Mouse (Mus musculus) heart, embryonic 10.5 days (tissue): Measurements from ENCODE around the gene Ttll5. TPM values are rescaled to one million over a fixed set of nuclear protein-coding genes. Genes with fewer than 3 reads are reported as not detected.

Source experiments
- DNase-seq: peaks from one replicate; pipeline ENCODE4 v3.0.0-alpha.2; 2017; ENCODE audit warnings: low spot score
- H3K27ac ChIP-seq: fragments of 300-500 bp; sonication (generic); 2 replicates; pipeline ENCODE4 v1.5.1; 2016; ENCODE audit warnings: mild to moderate bottlenecking
- H3K27me3 ChIP-seq: fragments of 300-500 bp; sonication (generic); 2 replicates; pipeline ENCODE4 v1.6.1; 2016; ENCODE audit warnings: mild to moderate bottlenecking; ENCODE audit not compliant: poor library complexity, insufficient read depth, severe bottlenecking
- H3K36me3 ChIP-seq: fragments of 300-500 bp; sonication (generic); 2 replicates; pipeline ENCODE4 v1.6.1; 2016; ENCODE audit warnings: mild to moderate bottlenecking, moderate library complexity
- H3K4me1 ChIP-seq: fragments of 300-500 bp; sonication (generic); 2 replicates; pipeline ENCODE4 v1.6.1; 2016; ENCODE audit warnings: mild to moderate bottlenecking
- H3K4me3 ChIP-seq: fragments of 300-500 bp; sonication (generic); 2 replicates; pipeline ENCODE4 v1.5.1; 2016; ENCODE audit warnings: mild to moderate bottlenecking, moderate library complexity
- H3K9me3 ChIP-seq: fragments of 300-500 bp; sonication (generic); 2 replicates; pipeline ENCODE4 v1.6.1; 2016; ENCODE audit warnings: mild to moderate bottlenecking, moderate library complexity
- WGBS: fragments of 180-500 bp; shearing (Covaris S2); methylation state at CpG from one replicate; pipeline ENCODE4 v1.1.7; 2016; 5-methylcytosine and 5-hydroxymethylcytosine counted together
- polyA plus RNA-seq: library from polyadenylated mRNA; unstranded; fragments of >200 nt; fragmentation: Nextera tagmentation; extraction: Ambion mirVana; gene quantifications from 2 replicates; pipeline ENCODE4 v1.2.1, GENCODE M21; 2016

Ttll5 gene
- polyA plus RNA-seq, 1 experiment from 2014 or later: 14.9 TPM

DNA sequence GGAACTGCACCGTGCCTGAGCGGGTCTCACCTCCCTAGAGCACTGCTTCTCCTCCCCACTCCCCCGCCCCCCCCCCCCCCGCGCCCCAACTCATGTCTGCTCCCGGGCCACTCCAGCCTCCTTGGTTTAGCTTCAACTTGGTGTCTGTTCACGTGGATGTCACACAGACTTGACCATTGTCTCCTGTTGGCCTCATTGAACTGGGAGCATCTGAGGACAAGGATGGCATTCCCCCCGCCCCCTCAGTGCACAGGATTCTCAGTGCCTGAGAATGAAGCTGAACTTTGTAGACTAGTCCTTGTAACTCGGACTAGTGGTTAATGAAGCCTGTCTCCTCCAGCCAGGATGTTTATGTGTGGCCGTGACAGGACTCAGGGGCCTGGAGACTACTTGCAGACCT lies 281.1 kb downstream of the Ttll5 start:
- peaks cover 54% of the 10 kb centered on the region for H3K4me1 ChIP-seq
- H3K4me3 ChIP-seq: no peak overlapping the region
- no peaks in the 10 kb centered on the region for H3K9me3 ChIP-seq
- no peaks in the 10 kb centered on the region for H3K27me3 ChIP-seq
- H3K27ac ChIP-seq: peak overlapping the region; percentile 94
- no peak for DNase-seq
- peaks cover 7% of the 10 kb centered on the region; the same call in 1 of the 2 replicates for H3K36me3 ChIP-seq
- WGBS: 78% methylated on average over 7 of the region's 10 CpGs

DNA sequence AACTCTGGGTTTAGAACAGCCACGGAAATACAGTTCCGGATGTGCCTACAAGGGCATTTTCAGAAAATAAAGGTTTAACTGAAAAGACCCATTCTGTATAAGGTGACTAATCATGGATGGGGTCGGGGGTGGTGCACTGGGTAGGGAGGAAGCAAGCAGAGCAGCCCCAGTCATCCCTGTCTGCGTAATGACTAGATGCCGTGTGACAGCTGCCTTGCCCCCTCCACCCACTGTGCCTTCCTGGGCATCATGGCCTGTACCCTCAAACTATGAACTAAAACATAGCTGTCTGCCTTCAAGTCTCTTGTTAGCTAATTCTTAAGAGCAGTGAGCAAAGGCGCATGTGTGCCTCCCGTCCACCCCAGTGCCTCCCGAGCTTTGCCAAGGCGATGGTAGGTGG lies 281.6 kb downstream of the Ttll5 start:
- Histone ChIP-seq H3K27ac (peak overlapping the region; percentile 94), H3K4me1 (peaks cover 48% of the 10 kb centered on the region), H3K9me3 (no peaks in the 10 kb centered on the region), H3K27me3 (no peaks in the 10 kb centered on the region), H3K36me3 (peaks cover 10% of the 10 kb centered on the region; the same call in 1 of the 2 replicates), H3K4me3 (no peak overlapping the region)
- 91% methylated on average over 9 of the region's 9 CpGs for WGBS
- no peak for DNase-seq

DNA sequence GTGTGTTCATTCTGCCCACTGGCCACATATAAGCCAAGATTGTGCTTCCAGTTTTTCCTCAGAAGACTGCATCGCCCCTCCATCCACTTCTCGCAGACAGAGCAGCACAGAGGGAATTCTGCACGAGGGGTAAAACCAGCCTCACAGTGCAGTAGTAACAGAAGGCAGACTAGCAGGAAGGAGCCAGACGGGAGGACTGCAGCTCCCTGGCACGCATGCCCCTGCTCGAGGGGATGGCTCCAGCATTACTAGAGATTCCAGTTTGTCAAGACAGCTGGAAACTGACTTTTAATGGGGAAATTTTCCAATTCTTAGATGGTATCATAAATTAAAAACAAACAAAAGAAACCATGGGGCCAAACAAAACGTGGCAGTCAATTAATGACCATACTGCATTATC lies 283.2 kb downstream of the Ttll5 start:
- Histone ChIP-seq H3K9me3 (no peaks in the 10 kb centered on the region), H3K4me3 (no peak overlapping the region), H3K27ac (peak overlapping the region; percentile 13; the same call in 1 of the 2 replicates), H3K4me1 (peaks cover 40% of the 10 kb centered on the region), H3K36me3 (peaks cover 22% of the 10 kb centered on the region; the same call in 1 of the 2 replicates), H3K27me3 (no peaks in the 10 kb centered on the region)
- no peak for DNase-seq
- WGBS: 78% methylated on average over 7 of the region's 7 CpGs

DNA sequence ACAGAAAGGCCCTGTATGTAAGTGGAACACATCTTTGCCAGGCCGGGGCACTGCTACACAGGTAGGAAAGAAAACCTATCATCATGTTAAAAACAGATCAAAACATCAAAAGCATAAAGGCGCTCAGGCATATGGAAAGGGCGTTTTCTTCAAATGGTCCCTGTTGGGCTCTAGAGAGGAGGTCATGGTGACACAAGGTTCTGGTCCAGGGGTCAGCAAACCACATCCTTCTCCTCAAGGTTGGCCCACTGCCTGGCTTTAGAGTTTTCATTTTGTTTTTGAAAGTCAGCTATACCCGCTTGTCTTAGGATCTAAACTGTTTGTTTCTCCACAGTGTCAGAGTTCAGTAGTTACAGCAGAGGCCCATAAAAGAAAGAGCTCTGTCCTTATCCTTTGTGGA lies 285.1 kb downstream of the Ttll5 start:
- Histone ChIP-seq H3K9me3 (no peaks in the 10 kb centered on the region), H3K36me3 (peaks cover 27% of the 10 kb centered on the region; the same call in 1 of the 2 replicates), H3K4me1 (peaks cover 25% of the 10 kb centered on the region), H3K27ac (no peak overlapping the region; the same call in 1 of the 2 replicates), H3K27me3 (no peaks in the 10 kb centered on the region), H3K4me3 (no peak overlapping the region)
- DNase-seq: no peak
- WGBS: 86% methylated on average over 4 of the region's 4 CpGs

DNA sequence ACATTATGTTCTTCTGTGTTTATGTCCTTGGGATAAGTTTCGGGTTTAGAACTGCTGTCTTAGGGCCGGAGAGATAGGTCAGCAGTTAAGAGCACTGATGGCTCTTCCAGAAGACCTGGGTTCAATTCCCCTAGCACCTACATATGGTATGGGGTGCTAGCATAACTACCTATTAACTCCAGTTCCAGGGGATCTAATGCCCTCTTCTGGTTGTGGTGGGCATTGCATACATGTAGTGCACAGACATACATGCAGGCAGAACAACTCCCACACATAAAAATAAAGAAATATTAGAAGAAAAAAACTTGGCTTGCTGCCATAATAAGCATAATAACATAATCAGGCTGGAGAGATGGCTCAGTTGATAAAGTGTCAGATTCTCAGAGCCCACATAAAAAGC lies 286.2 kb downstream of the Ttll5 start:
- no peak overlapping the region for H3K4me3 ChIP-seq
- no peaks in the 10 kb centered on the region for H3K27me3 ChIP-seq
- 84% methylated on average over 2 of the region's 2 CpGs for WGBS

More for the DNA sequence above, 286.2 kb downstream of the Ttll5 start:
- Histone ChIP-seq H3K27ac (no peak overlapping the region), H3K9me3 (no peaks in the 10 kb centered on the region), H3K36me3 (peaks cover 27% of the 10 kb centered on the region; the same call in 1 of the 2 replicates), H3K4me1 (peaks cover 14% of the 10 kb centered on the region)
- DNase-seq: no peak

Other genes with a start within 250 kb of the Ttll5 start
- gene Jdp2, start 225.6 kb upstream of the Ttll5 start, polyA plus RNA-seq: 0.63 and 0.68 TPM in 2 replicates
- 4.7 and 7.1 TPM in 2 replicates for gene Batf, start 138.0 kb upstream of the Ttll5 start, polyA plus RNA-seq
- gene Flvcr2, start 78.1 kb upstream of the Ttll5 start, polyA plus RNA-seq: 4.9 and 7.8 TPM in 2 replicates
- 109 and 114 TPM in 2 replicates for gene Erg28, start 109 bp upstream of the Ttll5 start, polyA plus RNA-seq